Mouse (Mus musculus) heart, postnatal 0 days (tissue): ENCODE data around the gene Alpl.

ENCODE experiments used
- CTCF ChIP-seq: IDR thresholded peaks from 2 replicates; pipeline ENCODE4 v1.5.1; 2016; ENCODE audit warnings: antibody characterized with exemption, control low read depth, low read depth
- EP300 ChIP-seq: IDR thresholded peaks from 2 replicates; pipeline ENCODE4 v1.6.1; 2016; ENCODE audit warnings: antibody characterized with exemption, low read depth

GRCm38 (mm10) chr4:137781949-137782348, 14.2 kb downstream of the Alpl start:
- TF ChIP-seq CTCF (no peak), EP300 (no peak)
